Mouse (Mus musculus): ENCODE measurements at regions not wholly inside any gene's neighbourhood (a gene's known extent, or its start where the extent isn't known, plus 50 kb on each side); places are given as distances from the start of the nearest gene placed in this dataset.

- Histone ChIP-seq H3K27me3 (ENCODE audit: control insufficient read depth, insufficient read depth, low read depth, low read length) (no peaks in the 10 kb centered on the region), H3K9me3 (ENCODE audit: control insufficient read depth, low read length) (no peaks in the 10 kb centered on the region), H3K4me3 (ENCODE audit: low read length) (no peak overlapping the region), H3K9ac (ENCODE audit: low read length) (no peak overlapping the region), H3K36me3 (ENCODE audit: control insufficient read depth, insufficient read depth, low read length) (no peaks in the 10 kb centered on the region), H3K4me2 (ENCODE audit: low read depth, low read length) (peak overlapping the region; percentile 22), H3K4me1 (replicated peaks; ENCODE audit: control insufficient read depth, insufficient read depth, low read length) (peaks cover 10% of the 10 kb centered on the region; the same call in 1 of the 2 replicates), H3K27ac (ENCODE audit: low read length) (peak overlapping the region; percentile 60)
- ATAC-seq (ENCODE audit: low read depth): no peak
- WGBS: 48% methylated on average over 11 of the region's 11 CpGs
These were observed 182.1 kb upstream of the Foxn2 start for GRCm38 (mm10) chr17:88258361-88258796.

GRCm38 (mm10) chr17:88260176-88260575 lies 180.3 kb upstream of the Foxn2 start:
- Histone ChIP-seq H3K4me2 (ENCODE audit: low read depth, low read length) (no peak overlapping the region), H3K27me3 (ENCODE audit: control insufficient read depth, insufficient read depth, low read depth, low read length) (no peaks in the 10 kb centered on the region), H3K27ac (ENCODE audit: low read length) (peak overlapping the region; percentile 16; the same call in 1 of the 2 replicates), H3K36me3 (ENCODE audit: control insufficient read depth, insufficient read depth, low read length) (no peaks in the 10 kb centered on the region), H3K4me1 (replicated peaks; ENCODE audit: control insufficient read depth, insufficient read depth, low read length) (peaks cover 10% of the 10 kb centered on the region; the same call in 1 of the 2 replicates), H3K9ac (ENCODE audit: low read length) (no peak overlapping the region), H3K4me3 (ENCODE audit: low read length) (no peak overlapping the region), H3K9me3 (ENCODE audit: control insufficient read depth, low read length) (no peaks in the 10 kb centered on the region)
- ATAC-seq (ENCODE audit: low read depth): no peak
- WGBS: 81% methylated on average over 7 of the region's 7 CpGs

- Histone ChIP-seq H3K36me3 (ENCODE audit: control insufficient read depth, insufficient read depth, low read length) (no peaks in the 10 kb centered on the region), H3K27ac (ENCODE audit: low read length) (no peak overlapping the region), H3K4me3 (ENCODE audit: low read length) (no peak overlapping the region), H3K9me3 (ENCODE audit: control insufficient read depth, low read length) (no peaks in the 10 kb centered on the region), H3K4me1 (replicated peaks; ENCODE audit: control insufficient read depth, insufficient read depth, low read length) (peaks cover 8% of the 10 kb centered on the region; the same call in 1 of the 2 replicates), H3K4me2 (ENCODE audit: low read depth, low read length) (no peak overlapping the region), H3K9ac (ENCODE audit: low read length) (no peak overlapping the region), H3K27me3 (ENCODE audit: control insufficient read depth, insufficient read depth, low read depth, low read length) (no peaks in the 10 kb centered on the region)
- no peak for ATAC-seq (ENCODE audit: low read depth)
- WGBS: 53% methylated on average over 6 of the region's 6 CpGs
These were observed 179.7 kb upstream of the Foxn2 start for GRCm38 (mm10) chr17:88260826-88261225.

GRCm38 (mm10) chr17:88261556-88261955 lies 179.0 kb upstream of the Foxn2 start:
- Histone ChIP-seq H3K36me3 (ENCODE audit: control insufficient read depth, insufficient read depth, low read length) (no peaks in the 10 kb centered on the region), H3K27ac (ENCODE audit: low read length) (no peak overlapping the region), H3K9me3 (ENCODE audit: control insufficient read depth, low read length) (no peaks in the 10 kb centered on the region), H3K4me2 (ENCODE audit: low read depth, low read length) (no peak overlapping the region), H3K27me3 (ENCODE audit: control insufficient read depth, insufficient read depth, low read depth, low read length) (no peaks in the 10 kb centered on the region), H3K4me1 (replicated peaks; ENCODE audit: control insufficient read depth, insufficient read depth, low read length) (peaks cover 8% of the 10 kb centered on the region; the same call in 1 of the 2 replicates), H3K4me3 (ENCODE audit: low read length) (no peak overlapping the region), H3K9ac (ENCODE audit: low read length) (no peak overlapping the region)
- WGBS: 54% methylated on average over 8 of the region's 8 CpGs
- ATAC-seq (ENCODE audit: low read depth): no peak

GRCm38 (mm10) chr17:88262326-88263187 lies 178.0 kb upstream of the Foxn2 start:
- ATAC-seq (ENCODE audit: low read depth): no peak
- Histone ChIP-seq H3K9ac (ENCODE audit: low read length) (no peak overlapping the region), H3K4me3 (ENCODE audit: low read length) (no peak overlapping the region), H3K27me3 (ENCODE audit: control insufficient read depth, insufficient read depth, low read depth, low read length) (no peaks in the 10 kb centered on the region), H3K36me3 (ENCODE audit: control insufficient read depth, insufficient read depth, low read length) (no peaks in the 10 kb centered on the region), H3K27ac (ENCODE audit: low read length) (no peak overlapping the region), H3K4me2 (ENCODE audit: low read depth, low read length) (no peak overlapping the region), H3K9me3 (ENCODE audit: control insufficient read depth, low read length) (peaks cover 3% of the 10 kb centered on the region; the same call in 1 of the 2 replicates), H3K4me1 (replicated peaks; ENCODE audit: control insufficient read depth, insufficient read depth, low read length) (peaks cover 5% of the 10 kb centered on the region; the same call in 1 of the 2 replicates)
- WGBS: 65% methylated on average over 13 of the region's 13 CpGs

GRCm38 (mm10) chr17:88265291-88265690 lies 175.2 kb upstream of the Foxn2 start:
- H3K9ac ChIP-seq (ENCODE audit: low read length): no peak overlapping the region
- H3K9me3 ChIP-seq (ENCODE audit: control insufficient read depth, low read length): peaks cover 3% of the 10 kb centered on the region; the same call in 1 of the 2 replicates
- WGBS: 75% methylated on average over 13 of the region's 13 CpGs
- H3K27me3 ChIP-seq (ENCODE audit: control insufficient read depth, insufficient read depth, low read depth, low read length): no peaks in the 10 kb centered on the region
- no peaks in the 10 kb centered on the region for H3K4me1 ChIP-seq (replicated peaks; ENCODE audit: control insufficient read depth, insufficient read depth, low read length)
- H3K27ac ChIP-seq (ENCODE audit: low read length): no peak overlapping the region
- H3K4me3 ChIP-seq (ENCODE audit: low read length): no peak overlapping the region
- ATAC-seq (ENCODE audit: low read depth): no peak
- no peak overlapping the region for H3K4me2 ChIP-seq (ENCODE audit: low read depth, low read length)
- H3K36me3 ChIP-seq (ENCODE audit: control insufficient read depth, insufficient read depth, low read length): no peaks in the 10 kb centered on the region

- H3K4me1 ChIP-seq (replicated peaks; ENCODE audit: control insufficient read depth, insufficient read depth, low read length): no peaks in the 10 kb centered on the region
- 80% methylated on average over 8 of the region's 8 CpGs for WGBS
- no peak overlapping the region for H3K9ac ChIP-seq (ENCODE audit: low read length)
- H3K27me3 ChIP-seq (ENCODE audit: control insufficient read depth, insufficient read depth, low read depth, low read length): no peaks in the 10 kb centered on the region
- no peak overlapping the region for H3K4me2 ChIP-seq (ENCODE audit: low read depth, low read length)
- H3K27ac ChIP-seq (ENCODE audit: low read length): no peak overlapping the region
- H3K36me3 ChIP-seq (ENCODE audit: control insufficient read depth, insufficient read depth, low read length): no peaks in the 10 kb centered on the region
- no peak overlapping the region for H3K4me3 ChIP-seq (ENCODE audit: low read length)
- no peak for ATAC-seq (ENCODE audit: low read depth)
- H3K9me3 ChIP-seq (ENCODE audit: control insufficient read depth, low read length): peaks cover 3% of the 10 kb centered on the region; the same call in 1 of the 2 replicates
These were observed 172.3 kb upstream of the Foxn2 start for GRCm38 (mm10) chr17:88268216-88268615.

- no peaks in the 10 kb centered on the region for H3K27me3 ChIP-seq (ENCODE audit: control insufficient read depth, insufficient read depth, low read depth, low read length)
- H3K36me3 ChIP-seq (ENCODE audit: control insufficient read depth, insufficient read depth, low read length): no peaks in the 10 kb centered on the region
- WGBS: 92% methylated on average over 14 of the region's 14 CpGs
- no peak overlapping the region for H3K4me2 ChIP-seq (ENCODE audit: low read depth, low read length)
- H3K4me3 ChIP-seq (ENCODE audit: low read length): no peak overlapping the region
- no peak for ATAC-seq (ENCODE audit: low read depth)
- peaks cover 2% of the 10 kb centered on the region; the same call in 1 of the 2 replicates for H3K4me1 ChIP-seq (replicated peaks; ENCODE audit: control insufficient read depth, insufficient read depth, low read length)
- no peak overlapping the region for H3K9ac ChIP-seq (ENCODE audit: low read length)
- no peak overlapping the region for H3K27ac ChIP-seq (ENCODE audit: low read length)
- peaks cover 3% of the 10 kb centered on the region; the same call in 1 of the 2 replicates for H3K9me3 ChIP-seq (ENCODE audit: control insufficient read depth, low read length)
These were observed 171.7 kb upstream of the Foxn2 start for GRCm38 (mm10) chr17:88268802-88269201.

- no peak overlapping the region for H3K9ac ChIP-seq (ENCODE audit: low read length)
- WGBS: 68% methylated on average over 5 of the region's 5 CpGs
- no peak for ATAC-seq (ENCODE audit: low read depth)
- peaks cover 3% of the 10 kb centered on the region; the same call in 1 of the 2 replicates for H3K9me3 ChIP-seq (ENCODE audit: control insufficient read depth, low read length)
- H3K27me3 ChIP-seq (ENCODE audit: control insufficient read depth, insufficient read depth, low read depth, low read length): no peaks in the 10 kb centered on the region
- H3K4me1 ChIP-seq (replicated peaks; ENCODE audit: control insufficient read depth, insufficient read depth, low read length): peaks cover 14% of the 10 kb centered on the region; the same call in 1 of the 2 replicates
- no peak overlapping the region for H3K27ac ChIP-seq (ENCODE audit: low read length)
- H3K4me2 ChIP-seq (ENCODE audit: low read depth, low read length): no peak overlapping the region
- no peak overlapping the region for H3K4me3 ChIP-seq (ENCODE audit: low read length)
- H3K36me3 ChIP-seq (ENCODE audit: control insufficient read depth, insufficient read depth, low read length): no peaks in the 10 kb centered on the region
These were observed 169.6 kb upstream of the Foxn2 start for GRCm38 (mm10) chr17:88270896-88271295.

All from lung, embryonic 16.5 days (tissue).